Mouse (Mus musculus): ENCODE data around the gene Hspa1b.
A peak's percentile ranks its signal among the peaks of the same experiment; 100 is the strongest.
"Not testable (repeated sequence)": the region's sequence is repeated elsewhere in the genome, so short reads cannot be mapped to it uniquely, and the experiment has no call there.

Hspa1b gene

GRCm38 (mm10) chr17:34982328-34982727 is 23.3 kb upstream of the Hspa1b start:
- DNase-seq (ENCODE audit: low read depth, low spot score): no peak

DNA sequence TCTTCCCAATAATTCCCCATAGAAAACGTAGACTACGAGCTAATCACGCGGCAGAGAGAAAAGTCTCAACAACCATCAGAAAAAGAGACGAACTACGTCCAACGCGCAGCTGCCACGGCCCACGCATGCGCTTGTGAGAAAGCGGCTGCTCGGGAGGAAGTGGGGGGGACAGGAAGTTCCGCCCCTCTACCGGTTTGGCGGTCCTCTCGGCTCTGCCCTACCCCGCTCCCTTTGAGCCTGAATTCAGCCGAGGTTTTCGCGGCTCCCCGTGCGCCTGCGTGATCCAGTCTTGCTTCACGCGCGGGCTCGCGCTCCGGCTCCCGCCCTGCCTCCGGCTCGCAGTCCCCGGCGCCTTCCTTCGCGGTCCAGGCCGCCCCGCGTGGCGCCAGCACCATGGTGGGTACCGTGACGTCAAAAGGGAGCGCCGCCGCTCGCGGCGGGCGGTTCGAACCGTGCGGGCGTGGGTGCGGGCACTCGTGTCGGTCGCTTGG is 22.7 kb upstream of the Hspa1b start, which contains the start of gene Lsm2:
Gene Lsm2 (plus strand): TSS at position 173 of the 491 bp plus-strand sequence.
- DNase-seq (ENCODE audit: low read depth, low spot score): peak; percentile 92

DNA sequence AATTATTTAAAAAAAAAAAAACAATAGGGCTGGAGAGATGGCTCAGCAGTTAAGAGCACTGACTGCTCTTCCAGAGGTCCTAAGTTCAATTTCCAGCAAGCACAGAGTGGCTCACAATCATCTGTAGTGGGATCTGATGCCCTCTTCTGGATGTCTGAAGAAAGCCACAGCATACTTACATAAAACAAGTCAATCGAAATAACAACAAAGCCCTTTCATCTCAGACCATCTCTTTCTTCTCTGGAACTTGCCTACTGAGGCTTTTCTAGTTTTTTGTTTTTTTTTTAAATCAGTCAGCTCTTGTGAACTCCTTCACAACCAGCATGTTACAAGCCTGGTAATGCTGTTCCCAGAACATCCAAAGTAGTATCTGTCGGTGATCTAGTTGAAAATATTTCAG is 21.6 kb upstream of the Hspa1b start:
- peak; percentile 65 for DNase-seq (ENCODE audit: low read depth, low spot score)

GRCm38 (mm10) chr17:34979631-34980030 is 20.6 kb upstream of the Hspa1b start:
- no peak for DNase-seq (ENCODE audit: low read depth, low spot score)

DNA sequence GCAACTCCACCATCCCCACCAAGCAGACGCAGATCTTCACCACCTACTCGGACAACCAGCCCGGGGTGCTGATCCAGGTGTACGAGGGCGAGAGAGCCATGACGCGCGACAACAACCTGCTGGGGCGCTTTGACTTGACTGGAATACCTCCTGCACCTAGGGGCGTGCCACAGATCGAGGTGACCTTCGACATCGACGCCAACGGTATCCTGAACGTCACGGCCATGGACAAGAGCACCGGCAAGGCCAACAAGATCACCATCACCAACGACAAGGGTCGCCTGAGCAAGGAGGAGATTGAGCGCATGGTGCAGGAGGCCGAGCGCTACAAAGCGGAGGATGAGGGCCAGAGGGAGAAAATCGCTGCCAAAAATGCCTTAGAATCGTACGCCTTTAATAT is 19.2 kb upstream of the Hspa1b start:
- no peak for DNase-seq (ENCODE audit: low read depth, low spot score)

- DNase-seq (ENCODE audit: low read depth, low spot score): no peak
Observed at GRCm38 (mm10) chr17:34977000-34977399, 18.0 kb upstream of the Hspa1b start.

DNA sequence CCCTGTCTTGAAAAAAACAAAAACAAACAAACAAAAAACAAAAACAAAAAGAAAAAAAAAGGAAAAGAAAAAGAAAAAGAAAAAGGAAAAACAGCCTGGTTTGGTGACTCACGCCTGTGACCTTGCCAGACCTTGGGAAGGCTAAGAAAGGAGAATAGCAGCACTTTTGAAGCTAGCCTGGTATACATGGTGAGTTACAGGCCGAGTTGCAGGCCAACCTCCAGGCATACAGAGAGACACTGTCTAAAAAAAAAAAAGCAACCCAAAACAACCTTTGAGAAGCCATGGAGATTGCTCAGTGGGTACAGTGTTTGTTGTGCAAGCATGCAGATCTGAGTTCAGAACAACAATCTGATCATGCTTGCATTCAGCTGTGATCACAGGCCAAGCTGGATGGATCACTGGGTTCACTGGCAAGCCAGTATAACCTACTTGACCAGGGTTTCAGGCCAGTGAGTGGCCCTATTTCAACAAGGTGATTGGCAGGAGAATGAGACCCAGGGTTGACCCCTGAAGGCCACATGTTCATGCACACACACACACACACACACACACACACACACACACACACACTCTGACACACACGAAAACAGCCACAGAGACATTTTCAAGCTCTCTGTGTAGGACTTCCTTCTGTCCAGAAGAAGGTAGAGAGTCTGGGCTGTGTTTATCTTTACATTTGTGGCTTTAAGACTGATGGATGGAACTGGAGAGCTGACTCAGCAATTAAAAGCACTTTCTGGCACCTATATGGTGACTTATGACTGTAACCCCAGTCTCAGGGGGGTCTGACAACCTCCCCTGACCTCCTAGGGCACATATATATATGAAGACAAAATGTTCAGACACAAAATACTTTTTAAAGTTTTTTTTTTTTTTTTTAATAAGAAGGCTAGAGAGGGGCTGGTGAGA is 16.8 kb upstream of the Hspa1b start:
- no peak for DNase-seq (ENCODE audit: low read depth, low spot score)

GRCm38 (mm10) chr17:34972069-34972749 is 13.2 kb upstream of the Hspa1b start, which contains the start of the genes Hspa1a and Hspa1l:
Hspa1a (minus strand) TSS chr17:34972156.
Hspa1l (plus strand) TSS chr17:34972703.
- DNase-seq (ENCODE audit: low read depth, low spot score): peak; percentile 86

DNA sequence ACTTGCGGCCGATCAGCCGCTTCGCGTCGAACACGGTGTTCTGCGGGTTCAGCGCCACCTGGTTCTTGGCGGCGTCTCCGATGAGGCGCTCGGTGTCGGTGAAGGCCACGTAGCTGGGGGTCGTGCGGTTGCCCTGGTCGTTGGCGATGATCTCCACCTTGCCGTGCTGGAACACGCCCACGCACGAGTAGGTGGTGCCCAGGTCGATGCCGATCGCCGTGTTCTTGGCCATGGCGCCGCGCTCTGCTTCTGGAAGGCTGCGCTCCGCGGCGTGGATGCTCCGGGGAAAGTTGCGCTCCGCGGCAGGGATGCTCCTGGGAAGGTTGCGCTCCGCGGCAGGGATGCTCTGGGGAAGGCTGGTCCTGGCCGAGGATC is 12.6 kb upstream of the Hspa1b start:
- not testable (repeated sequence) for DNase-seq (ENCODE audit: low read depth, low spot score)

GRCm38 (mm10) chr17:34970850-34971249 is 11.8 kb upstream of the Hspa1b start:
- not testable (repeated sequence) for DNase-seq (ENCODE audit: low read depth, low spot score)

DNA sequence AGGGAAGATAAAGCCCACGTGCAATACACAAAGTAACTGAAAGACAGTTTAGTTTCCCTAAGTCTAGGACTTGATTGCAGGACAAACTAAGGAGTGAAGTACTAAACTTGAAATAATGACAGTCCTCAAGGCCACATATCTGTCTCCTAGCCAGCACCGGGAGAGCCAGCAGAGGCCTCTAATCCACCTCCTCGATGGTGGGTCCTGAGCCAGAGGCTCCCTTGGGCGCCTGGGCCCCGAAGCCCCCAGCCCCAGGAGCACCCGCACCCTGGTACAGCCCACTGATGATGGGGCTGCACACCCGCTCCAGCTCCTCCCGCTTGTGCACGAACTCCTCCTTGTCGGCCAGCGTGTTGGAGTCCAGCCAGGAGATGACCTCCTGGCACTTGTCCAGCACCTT is 10.8 kb upstream of the Hspa1b start, which contains the start of gene Gm20481:
Gene Gm20481 (plus strand): TSS at position 91 of the 400 bp plus-strand sequence.
- not testable (repeated sequence) for DNase-seq (ENCODE audit: low read depth, low spot score)

DNA sequence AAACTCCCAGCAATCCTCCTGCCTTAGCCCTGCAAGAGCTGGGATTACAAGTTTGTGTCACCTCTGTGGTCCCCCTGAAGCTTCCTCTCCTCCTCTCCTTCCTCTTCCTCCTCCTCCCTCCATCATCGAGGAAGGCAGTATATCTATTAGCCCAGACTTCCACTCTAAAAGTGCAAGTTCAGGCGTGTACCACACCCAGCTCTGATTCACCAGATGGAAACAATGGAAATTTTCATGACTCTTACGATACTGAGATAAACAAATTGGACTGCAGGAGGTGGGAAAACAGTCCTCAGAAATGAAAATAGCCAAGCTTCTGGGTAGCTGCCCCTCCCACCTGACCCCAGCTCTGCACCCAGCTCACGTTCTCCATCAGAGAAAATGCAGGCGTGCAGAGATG is 6.6 kb upstream of the Hspa1b start:
- no peak for DNase-seq (ENCODE audit: low read depth, low spot score)

DNA sequence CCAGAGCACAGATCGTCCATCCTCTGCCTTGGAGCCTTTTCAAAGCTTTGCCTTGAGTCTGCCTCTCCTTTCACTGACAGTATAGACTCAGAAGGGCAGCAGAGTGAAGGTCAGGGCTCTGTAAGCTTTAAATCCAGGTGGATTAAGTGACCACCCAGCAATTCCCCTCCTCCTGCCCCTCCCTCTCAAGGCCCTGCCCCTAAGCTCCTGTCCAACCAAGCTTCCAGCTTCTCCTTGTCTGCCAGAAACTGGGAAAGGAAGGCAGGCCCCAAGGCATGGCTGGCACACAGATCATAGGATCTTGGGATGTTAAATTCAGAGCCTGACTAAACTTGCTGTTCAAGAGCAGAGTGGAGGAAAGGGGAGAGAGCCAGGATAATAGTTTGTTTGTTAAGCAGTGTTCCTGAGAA is 5.6 kb upstream of the Hspa1b start:
- DNase-seq (ENCODE audit: low read depth, low spot score): no peak

DNA sequence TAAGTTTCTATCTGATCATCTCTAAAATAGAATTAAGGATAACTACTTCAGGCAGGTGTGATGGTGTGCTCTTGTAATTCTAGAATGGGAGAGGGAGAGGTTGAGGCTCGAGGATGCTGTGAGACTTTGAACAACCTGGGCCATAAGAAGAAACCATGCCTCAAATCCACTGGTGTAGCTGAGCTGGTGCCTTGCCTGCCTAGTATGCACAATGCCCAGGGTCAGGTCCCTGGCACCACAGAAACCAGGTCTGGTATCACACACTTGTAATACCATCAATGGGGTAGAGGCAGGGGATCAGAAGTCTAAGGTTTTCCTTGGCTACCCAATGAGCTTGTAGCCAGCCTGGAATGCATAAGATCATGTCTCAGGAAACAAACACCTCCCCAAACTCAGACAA is 3.8 kb upstream of the Hspa1b start:
- no peak for DNase-seq (ENCODE audit: low read depth, low spot score)

GRCm38 (mm10) chr17:34962125-34962524 is 3.1 kb upstream of the Hspa1b start:
- DNase-seq (ENCODE audit: low read depth, low spot score): peak; percentile 60

GRCm38 (mm10) chr17:34960702-34961493 is 1.9 kb upstream of the Hspa1b start:
- no peak for DNase-seq (ENCODE audit: low read depth, low spot score)

DNA sequence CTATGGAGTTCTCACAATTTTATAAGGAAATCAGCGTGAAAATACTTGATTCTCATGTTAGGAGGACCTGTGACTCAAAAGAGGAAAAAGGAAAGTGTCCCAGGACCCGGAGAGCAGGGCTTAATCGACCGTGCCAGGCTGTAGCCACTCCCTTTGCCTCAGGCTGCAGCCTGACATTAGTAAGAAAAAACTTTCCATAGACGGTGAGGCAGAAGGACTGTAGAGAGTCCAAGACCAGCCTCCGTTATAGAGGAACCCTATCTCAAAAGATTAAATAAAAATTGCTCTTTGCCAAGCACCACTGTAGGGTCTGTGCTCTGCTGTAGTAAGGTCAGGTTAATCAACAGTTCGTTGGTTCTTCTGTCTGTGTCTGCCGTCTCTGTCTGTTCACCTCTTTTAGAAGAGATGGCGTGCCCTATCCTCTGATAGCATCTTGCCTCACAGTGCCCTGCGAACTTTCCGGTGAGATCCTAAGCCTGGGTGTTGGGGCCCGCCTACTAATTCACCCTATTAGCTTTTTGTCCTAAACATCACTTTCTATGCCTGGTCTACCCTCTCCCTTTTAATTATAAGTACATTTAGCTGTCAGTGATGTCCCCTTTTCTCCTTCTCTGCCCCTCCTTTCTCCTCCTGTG is 960 bp upstream of the Hspa1b start:
- peak; percentile 46 for DNase-seq (ENCODE audit: low read depth, low spot score)

DNA sequence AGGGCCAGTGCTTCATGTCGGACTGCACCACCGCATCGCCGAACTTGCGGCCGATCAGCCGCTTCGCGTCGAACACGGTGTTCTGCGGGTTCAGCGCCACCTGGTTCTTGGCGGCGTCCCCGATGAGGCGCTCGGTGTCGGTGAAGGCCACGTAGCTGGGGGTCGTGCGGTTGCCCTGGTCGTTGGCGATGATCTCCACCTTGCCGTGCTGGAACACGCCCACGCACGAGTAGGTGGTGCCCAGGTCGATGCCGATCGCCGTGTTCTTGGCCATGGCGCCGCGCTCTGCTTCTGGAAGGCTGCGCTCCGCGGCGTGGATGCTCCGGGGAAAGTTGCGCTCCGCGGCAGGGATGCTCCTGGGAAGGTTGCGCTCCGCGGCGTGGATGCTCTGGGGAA is 306 bp downstream of the Hspa1b start:
- not testable (repeated sequence) for DNase-seq (ENCODE audit: low read depth, low spot score)

GRCm38 (mm10) chr17:34957966-34958365 is 1.1 kb downstream of the Hspa1b start:
- DNase-seq (ENCODE audit: low read depth, low spot score): not testable (repeated sequence)

DNA sequence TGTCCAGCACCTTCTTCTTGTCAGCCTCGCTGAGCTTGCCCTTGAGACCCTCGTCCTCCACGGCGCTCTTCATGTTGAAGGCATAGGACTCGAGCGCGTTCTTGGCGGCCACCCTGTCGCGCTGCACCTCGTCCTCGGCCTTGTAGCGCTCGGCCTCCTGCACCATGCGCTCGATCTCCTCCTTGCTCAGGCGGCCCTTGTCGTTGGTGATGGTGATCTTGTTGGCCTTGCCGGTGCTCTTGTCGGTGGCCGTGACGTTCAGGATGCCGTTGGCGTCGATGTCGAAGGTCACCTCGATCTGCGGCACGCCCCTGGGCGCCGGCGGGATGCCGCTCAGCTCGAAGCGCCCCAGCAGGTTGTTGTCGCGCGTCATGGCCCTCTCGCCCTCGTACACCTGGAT is 1.7 kb downstream of the Hspa1b start:
- not testable (repeated sequence) for DNase-seq (ENCODE audit: low read depth, low spot score)

DNA sequence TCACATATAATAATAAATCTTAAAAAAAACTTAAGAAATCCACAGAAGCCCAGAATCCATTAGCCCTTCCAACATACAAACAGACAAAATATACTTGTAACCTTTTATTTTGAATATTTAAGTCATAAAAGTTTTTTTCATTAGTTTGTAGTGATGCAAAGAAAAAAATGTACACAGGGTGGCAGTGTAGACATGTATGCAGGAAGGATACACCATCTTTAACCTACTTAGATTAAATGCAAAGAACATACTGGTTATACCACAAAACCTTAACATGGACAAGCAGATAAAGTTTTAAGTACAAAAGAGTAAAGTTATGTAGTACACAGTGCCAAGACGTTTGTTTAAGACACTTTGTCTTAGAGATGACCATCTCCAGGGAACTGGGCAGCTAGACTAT is 2.7 kb downstream of the Hspa1b start:
- DNase-seq (ENCODE audit: low read depth, low spot score): no peak

Data from skeletal muscle tissue, adult 2 months (tissue).